Mouse (Mus musculus) intestine, postnatal 0 days (tissue): ENCODE measurements around the gene Zbtb40. TPM values are rescaled to one million over a fixed set of nuclear protein-coding genes. Genes with fewer than 3 reads are reported as not detected.

ENCODE experiments used
- ATAC-seq: fragments of 200-750 bp; cut with Nextera tagmentation; 2 replicates; pipeline ENCODE4 v1.8.0; 2017; ENCODE audit warnings: mild to moderate bottlenecking, moderate TSS enrichment, moderate library complexity
- H3K27ac ChIP-seq: fragments of 300-500 bp; sonication (generic); 2 replicates; pipeline ENCODE4 v1.5.1; 2014; ENCODE audit warnings: mild to moderate bottlenecking, low read depth, low read length, moderate library complexity
- H3K27me3 ChIP-seq: fragments of 300-500 bp; sonication (generic); replicated peaks from 2 replicates; pipeline ENCODE4 v1.6.1; 2014; ENCODE audit warnings: low read length, mixed read lengths; ENCODE audit not compliant: control insufficient read depth, insufficient read depth
- H3K36me3 ChIP-seq: fragments of 300-500 bp; sonication (generic); 2 replicates; pipeline ENCODE4 v1.6.1; 2014; ENCODE audit warnings: mild to moderate bottlenecking, moderate library complexity; ENCODE audit not compliant: control insufficient read depth, insufficient read depth
- H3K4me1 ChIP-seq: fragments of 300-500 bp; sonication (generic); replicated peaks from 2 replicates; pipeline ENCODE4 v1.6.1; 2014; ENCODE audit warnings: antibody characterized with exemption, low read length, mixed read lengths; ENCODE audit not compliant: control insufficient read depth, insufficient read depth
- H3K4me2 ChIP-seq: fragments of 300-500 bp; sonication (generic); replicated peaks from 2 replicates; pipeline ENCODE4 v1.6.1; 2014; ENCODE audit warnings: low read depth, mild to moderate bottlenecking, moderate library complexity
- H3K4me3 ChIP-seq: fragments of 300-500 bp; sonication (generic); 2 replicates; pipeline ENCODE4 v1.5.1; 2014; ENCODE audit warnings: low read depth, low read length
- H3K9ac ChIP-seq: fragments of 300-500 bp; sonication (generic); 2 replicates; pipeline ENCODE4 v1.6.1; 2014; ENCODE audit warnings: mild to moderate bottlenecking, low read depth, low read length
- H3K9me3 ChIP-seq: fragments of 300-500 bp; sonication (generic); 2 replicates; pipeline ENCODE4 v1.6.1; 2016; ENCODE audit warnings: mixed run types; ENCODE audit not compliant: control insufficient read depth
- CTCF ChIP-seq: sonication (generic); IDR thresholded peaks from 2 replicates; pipeline ENCODE4 v1.5.1; 2016; ENCODE audit warnings: low read depth, mild to moderate bottlenecking, control low read depth, antibody characterized with exemption, moderate library complexity
- WGBS: fragments of 180-500 bp; shearing (Covaris S2); extraction: QIAGEN DNeasy Blood & Tissue Kit; methylation state at CpG from one replicate; pipeline ENCODE4 v1.1.7; 2014; 5-methylcytosine and 5-hydroxymethylcytosine counted together
- polyA plus RNA-seq: library from polyadenylated mRNA; unstranded; fragments of >200 nt; fragmentation: Nextera tagmentation; extraction: Ambion mirVana; gene quantifications from 2 replicates; pipeline ENCODE4 v1.2.1, GENCODE M21; 2015

Zbtb40 gene
- polyA plus RNA-seq, 1 experiment from 2014 or later = 0.85 TPM

GRCm38 (mm10) chr4:136937935-136938334, 110.7 kb downstream of the Zbtb40 start:
- no peaks in the 10 kb centered on the region for H3K36me3 ChIP-seq
- 0 out of 2 replicates have a peak, but pooled peaks cover 9% of the 10 kb centered on the region for H3K27me3 ChIP-seq
- H3K9ac ChIP-seq = no peak overlapping the region
- no peaks in the 10 kb centered on the region for H3K4me1 ChIP-seq
- no peak overlapping the region for H3K4me3 ChIP-seq
- H3K4me2 ChIP-seq = no peak overlapping the region
- no peaks in the 10 kb centered on the region for H3K9me3 ChIP-seq
- 76% methylated on average over 5 of the region's 5 CpGs for WGBS
- ATAC-seq = no peak
- no peak for TF ChIP-seq CTCF
- no peak overlapping the region for H3K27ac ChIP-seq

- no peak for TF ChIP-seq CTCF
These were observed 111.3 kb downstream of the Zbtb40 start for GRCm38 (mm10) chr4:136937344-136937743.

GRCm38 (mm10) chr4:136934746-136935613, 113.6 kb downstream of the Zbtb40 start:
- TF ChIP-seq CTCF = no peak
- Histone ChIP-seq H3K36me3 (no peaks in the 10 kb centered on the region), H3K9ac (no peak overlapping the region), H3K27me3 (no peaks in the 10 kb centered on the region), H3K4me3 (no peak overlapping the region), H3K4me2 (no peak overlapping the region), H3K9me3 (no peaks in the 10 kb centered on the region), H3K4me1 (no peaks in the 10 kb centered on the region), H3K27ac (no peak overlapping the region)
- 49% methylated on average over 18 of the region's 18 CpGs for WGBS
- ATAC-seq = no peak

More at GRCm38 (mm10) chr4:136937344-136937743, 111.3 kb downstream of the Zbtb40 start:
- Histone ChIP-seq H3K4me3 (no peak overlapping the region), H3K27me3 (0 out of 2 replicates have a peak, but pooled peaks cover 4% of the 10 kb centered on the region), H3K27ac (no peak overlapping the region), H3K4me1 (no peaks in the 10 kb centered on the region), H3K9ac (no peak overlapping the region), H3K4me2 (no peak overlapping the region), H3K36me3 (no peaks in the 10 kb centered on the region), H3K9me3 (no peaks in the 10 kb centered on the region)
- 77% methylated on average over 4 of the region's 4 CpGs for WGBS
- ATAC-seq = no peak

DNA sequence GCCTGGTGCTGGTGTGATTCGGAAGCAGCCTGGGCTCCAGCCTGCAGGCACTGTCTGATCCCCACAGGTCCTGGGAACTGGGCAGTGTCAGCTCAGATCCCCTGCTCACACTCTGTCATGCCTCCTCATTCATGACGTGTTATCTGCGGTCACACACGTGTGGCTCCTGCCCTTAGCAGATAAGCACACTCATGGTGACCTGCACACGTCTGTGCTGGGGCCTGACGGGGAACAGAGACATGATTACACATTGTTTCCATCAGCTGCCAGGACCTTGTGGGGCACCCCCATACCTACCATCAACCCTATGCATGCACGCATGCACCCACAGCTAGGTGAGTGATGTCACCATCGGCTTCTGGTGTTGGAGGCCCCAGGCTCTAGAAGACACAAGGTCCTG, 118.1 kb downstream of the Zbtb40 start:
- Histone ChIP-seq H3K4me2 (no peak overlapping the region), H3K9me3 (no peaks in the 10 kb centered on the region), H3K4me1 (no peaks in the 10 kb centered on the region), H3K27me3 (peaks cover 4% of the 10 kb centered on the region; the same call in 1 of the 2 replicates), H3K9ac (no peak overlapping the region), H3K4me3 (no peak overlapping the region), H3K36me3 (no peaks in the 10 kb centered on the region), H3K27ac (no peak overlapping the region)
- 78% methylated on average over 8 of the region's 8 CpGs for WGBS
- no peak for TF ChIP-seq CTCF
- no peak for ATAC-seq

Other genes with a start within 250 kb of the Zbtb40 start
- gene Ephb2, start 212.8 kb downstream of the Zbtb40 start, polyA plus RNA-seq = 5.7 TPM in 2 replicates
- gene C1qb, start 162.6 kb downstream of the Zbtb40 start, polyA plus RNA-seq = 67.7 and 71.4 TPM in 2 replicates
- gene C1qc, start 155.7 kb downstream of the Zbtb40 start, polyA plus RNA-seq = 42.5 and 42.9 TPM in 2 replicates
- gene C1qa, start 150.0 kb downstream of the Zbtb40 start, polyA plus RNA-seq = 44.8 and 48.0 TPM in 2 replicates
- 0.10 and 0.14 TPM in 2 replicates for gene Epha8, start 92.0 kb downstream of the Zbtb40 start, polyA plus RNA-seq
- 2.1 and 2.4 TPM in 2 replicates for gene Wnt4, start 228.7 kb upstream of the Zbtb40 start, polyA plus RNA-seq